Mouse (Mus musculus) intestine, postnatal 0 days (tissue): ENCODE results near the gene Sap30bp. TPM values are rescaled to one million over a fixed set of nuclear protein-coding genes. Genes with fewer than 3 reads are reported as not detected.
A peak's percentile ranks its signal among the peaks of the same experiment; 100 is the strongest.

Experiments
- ATAC-seq: fragments of 200-750 bp; cut with Nextera tagmentation; 2 replicates; pipeline ENCODE4 v1.8.0; 2017; ENCODE audit warnings: mild to moderate bottlenecking, moderate TSS enrichment, moderate library complexity
- H3K27ac ChIP-seq: fragments of 300-500 bp; sonication (generic); 2 replicates; pipeline ENCODE4 v1.5.1; 2014; ENCODE audit warnings: mild to moderate bottlenecking, low read depth, low read length, moderate library complexity
- H3K27me3 ChIP-seq: fragments of 300-500 bp; sonication (generic); replicated peaks from 2 replicates; pipeline ENCODE4 v1.6.1; 2014; ENCODE audit warnings: low read length, mixed read lengths; ENCODE audit not compliant: control insufficient read depth, insufficient read depth
- H3K36me3 ChIP-seq: fragments of 300-500 bp; sonication (generic); 2 replicates; pipeline ENCODE4 v1.6.1; 2014; ENCODE audit warnings: mild to moderate bottlenecking, moderate library complexity; ENCODE audit not compliant: control insufficient read depth, insufficient read depth
- H3K4me1 ChIP-seq: fragments of 300-500 bp; sonication (generic); replicated peaks from 2 replicates; pipeline ENCODE4 v1.6.1; 2014; ENCODE audit warnings: antibody characterized with exemption, low read length, mixed read lengths; ENCODE audit not compliant: control insufficient read depth, insufficient read depth
- H3K4me2 ChIP-seq: fragments of 300-500 bp; sonication (generic); replicated peaks from 2 replicates; pipeline ENCODE4 v1.6.1; 2014; ENCODE audit warnings: low read depth, mild to moderate bottlenecking, moderate library complexity
- H3K4me3 ChIP-seq: fragments of 300-500 bp; sonication (generic); 2 replicates; pipeline ENCODE4 v1.5.1; 2014; ENCODE audit warnings: low read depth, low read length
- H3K9ac ChIP-seq: fragments of 300-500 bp; sonication (generic); 2 replicates; pipeline ENCODE4 v1.6.1; 2014; ENCODE audit warnings: mild to moderate bottlenecking, low read depth, low read length
- H3K9me3 ChIP-seq: fragments of 300-500 bp; sonication (generic); 2 replicates; pipeline ENCODE4 v1.6.1; 2016; ENCODE audit warnings: mixed run types; ENCODE audit not compliant: control insufficient read depth
- CTCF ChIP-seq: sonication (generic); IDR thresholded peaks from 2 replicates; pipeline ENCODE4 v1.5.1; 2016; ENCODE audit warnings: low read depth, mild to moderate bottlenecking, control low read depth, antibody characterized with exemption, moderate library complexity
- WGBS: fragments of 180-500 bp; shearing (Covaris S2); extraction: QIAGEN DNeasy Blood & Tissue Kit; methylation state at CpG from one replicate; pipeline ENCODE4 v1.1.7; 2014; 5-methylcytosine and 5-hydroxymethylcytosine counted together
- polyA plus RNA-seq: library from polyadenylated mRNA; unstranded; fragments of >200 nt; fragmentation: Nextera tagmentation; extraction: Ambion mirVana; gene quantifications from 2 replicates; pipeline ENCODE4 v1.2.1, GENCODE M21; 2015

The Sap30bp gene
- polyA plus RNA-seq, 1 experiment from 2014 or later: 28.8 TPM

- peaks cover 41% of the 10 kb centered on the region for H3K36me3 ChIP-seq
- H3K4me1 ChIP-seq: peaks cover 8% of the 10 kb centered on the region
- peak overlapping the region; percentile 97; the same call in 1 of the 2 replicates for H3K4me2 ChIP-seq
- H3K4me3 ChIP-seq: no peak overlapping the region
- no peak for ATAC-seq
- H3K27me3 ChIP-seq: no peaks in the 10 kb centered on the region
- H3K27ac ChIP-seq: peak overlapping the region; percentile 96; the same call in 1 of the 2 replicates
- 77% methylated on average over 5 of the region's 5 CpGs for WGBS
- no peaks in the 10 kb centered on the region for H3K9me3 ChIP-seq
- TF ChIP-seq CTCF: no peak
- no peak overlapping the region for H3K9ac ChIP-seq
These were observed 77.9 kb downstream of the Sap30bp start for GRCm38 (mm10) chr11:116010948-116011347.

GRCm38 (mm10) chr11:116011529-116012261, 78.6 kb downstream of the Sap30bp start:
- H3K4me2 ChIP-seq: peak overlapping the region; percentile 97
- H3K36me3 ChIP-seq: peaks cover 40% of the 10 kb centered on the region
- peak overlapping the region; percentile 96 for H3K27ac ChIP-seq
- H3K9ac ChIP-seq: peak overlapping the region; percentile 84
- ATAC-seq: no peak
- no peak for TF ChIP-seq CTCF
- peak overlapping the region; percentile 74 for H3K4me3 ChIP-seq
- peaks cover 6% of the 10 kb centered on the region for H3K4me1 ChIP-seq
- 18% methylated on average over 13 of the region's 14 CpGs for WGBS
- H3K9me3 ChIP-seq: no peaks in the 10 kb centered on the region
- no peaks in the 10 kb centered on the region for H3K27me3 ChIP-seq

DNA sequence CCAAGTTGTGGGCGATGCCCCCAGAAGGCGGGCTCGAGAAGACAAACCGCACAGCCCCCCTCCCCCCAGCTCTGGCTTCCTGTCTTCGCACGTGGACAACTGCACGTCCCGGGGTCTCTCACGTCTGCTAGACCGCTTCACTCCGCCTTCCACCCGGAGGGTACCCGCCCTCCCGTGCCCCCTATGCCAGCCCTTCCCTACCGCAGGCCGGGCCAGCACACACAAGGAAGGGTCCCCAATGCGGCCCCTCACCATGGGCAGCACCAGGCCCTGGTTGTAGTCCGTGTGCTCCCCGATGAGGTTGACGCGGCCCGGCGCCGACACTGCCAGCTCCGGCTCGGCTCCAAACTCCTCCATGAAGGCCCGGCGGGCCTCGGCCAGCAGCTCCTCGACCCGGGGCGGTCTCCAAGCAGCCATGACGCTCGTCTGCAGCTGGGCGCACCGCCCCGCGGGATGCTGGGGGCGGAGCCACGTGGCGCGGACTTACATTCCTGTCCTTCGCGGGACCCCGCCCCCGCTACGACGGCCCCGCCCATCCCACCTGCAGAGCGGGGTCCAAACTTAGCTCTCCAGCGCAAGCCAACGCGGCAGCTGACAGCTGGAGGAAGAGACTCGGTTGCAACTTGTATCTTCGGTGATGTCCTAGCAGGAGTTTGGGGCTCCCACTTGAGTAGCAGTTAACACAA, 79.3 kb downstream of the Sap30bp start, which contains the start of gene Galk1:
Gene Galk1, minus strand, starts transcription at position 458 of the 686 bp plus-strand sequence.
- peak; percentile 76 for ATAC-seq
- Histone ChIP-seq H3K36me3 (peaks cover 33% of the 10 kb centered on the region), H3K4me2 (peak within 1 kb of the TSS; percentile 97), H3K9me3 (no peaks in the 10 kb centered on the region), H3K9ac (peak within 1 kb of the TSS; percentile 84), H3K4me1 (peaks cover 6% of the 10 kb centered on the region), H3K4me3 (peak within 1 kb of the TSS; percentile 74), H3K27me3 (no peaks in the 10 kb centered on the region), H3K27ac (peak within 1 kb of the TSS; percentile 96)
- TF ChIP-seq CTCF: no peak
- under 1% methylated on average over 54 of the region's 55 CpGs for WGBS

DNA sequence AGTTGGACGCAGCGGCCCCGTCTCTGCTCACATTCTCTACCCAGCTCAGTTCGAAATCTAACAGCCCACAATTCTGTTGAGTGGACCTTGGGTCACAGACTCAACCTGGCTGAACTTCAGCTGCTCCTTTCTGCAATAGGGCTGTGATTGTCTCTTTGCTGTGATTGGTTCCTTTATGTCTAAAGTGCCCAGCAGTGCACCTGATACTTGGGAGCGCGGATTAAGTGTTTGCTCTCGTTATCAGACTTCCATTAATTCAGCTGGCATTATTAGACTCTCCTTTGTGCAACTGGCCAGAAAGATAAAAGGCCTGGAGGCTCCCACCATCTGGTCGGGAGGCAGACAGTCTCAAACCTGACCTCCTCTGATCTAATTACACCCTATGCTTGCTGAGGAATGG, 81.7 kb downstream of the Sap30bp start:
- peak overlapping the region; percentile 21; the same call in 1 of the 2 replicates for H3K4me2 ChIP-seq
- no peak overlapping the region for H3K9ac ChIP-seq
- H3K4me1 ChIP-seq: peaks cover 6% of the 10 kb centered on the region
- no peaks in the 10 kb centered on the region for H3K9me3 ChIP-seq
- ATAC-seq: no peak
- H3K36me3 ChIP-seq: peaks cover 9% of the 10 kb centered on the region
- TF ChIP-seq CTCF: no peak
- H3K27me3 ChIP-seq: no peaks in the 10 kb centered on the region
- H3K27ac ChIP-seq: peak overlapping the region; percentile 8; the same call in 1 of the 2 replicates
- 39% methylated on average over 8 of the region's 8 CpGs for WGBS
- no peak overlapping the region for H3K4me3 ChIP-seq

Other genes with a start within 250 kb of the Sap30bp start
- 60.5 and 61.3 TPM in 2 replicates for gene Grb2, start 224.7 kb upstream of the Sap30bp start, polyA plus RNA-seq
- 8.2 and 8.6 TPM in 2 replicates for gene Tmem94, start 167.8 kb upstream of the Sap30bp start, polyA plus RNA-seq
- 7.4 and 7.6 TPM in 2 replicates for gene Caskin2, start 119.6 kb upstream of the Sap30bp start, polyA plus RNA-seq
- 16.7 and 17.0 TPM in 2 replicates for gene Tsen54, start 118.6 kb upstream of the Sap30bp start, polyA plus RNA-seq
- gene Llgl2, start 109.2 kb upstream of the Sap30bp start, polyA plus RNA-seq: 60.5 and 61.8 TPM in 2 replicates
- gene Myo15b, start 74.9 kb upstream of the Sap30bp start, polyA plus RNA-seq: 332 and 377 TPM in 2 replicates
- 1.9 and 3.4 TPM in 2 replicates for gene Smim5, start 33.3 kb upstream of the Sap30bp start, polyA plus RNA-seq
- 29.6 and 32.9 TPM in 2 replicates for gene Smim6, start 21.3 kb upstream of the Sap30bp start, polyA plus RNA-seq
- gene Recql5, start 195 bp downstream of the Sap30bp start, polyA plus RNA-seq: 6.8 and 8.2 TPM in 2 replicates
- gene Itgb4, start 41.4 kb downstream of the Sap30bp start, polyA plus RNA-seq: 16.6 and 17.8 TPM in 2 replicates
- 387 and 418 TPM in 2 replicates for gene Galk1, start 79.4 kb downstream of the Sap30bp start, polyA plus RNA-seq
- gene H3f3b, start 94.7 kb downstream of the Sap30bp start, polyA plus RNA-seq: 1,144 and 1,190 TPM in 2 replicates
- gene Unk, start 97.0 kb downstream of the Sap30bp start, polyA plus RNA-seq: 7.4 and 8.8 TPM in 2 replicates
- 1.1 and 1.2 TPM in 2 replicates for gene Unc13d, start 144.7 kb downstream of the Sap30bp start, polyA plus RNA-seq
- 179 and 201 TPM in 2 replicates for gene Wbp2, start 153.7 kb downstream of the Sap30bp start, polyA plus RNA-seq
- gene Trim47, start 193.9 kb downstream of the Sap30bp start, polyA plus RNA-seq: 15.7 and 16.1 TPM in 2 replicates
- 3.1 and 3.3 TPM in 2 replicates for gene Trim65, start 197.8 kb downstream of the Sap30bp start, polyA plus RNA-seq
- gene Mrpl38, start 205.6 kb downstream of the Sap30bp start, polyA plus RNA-seq: 35.6 and 38.5 TPM in 2 replicates
- 3.7 and 4.8 TPM in 2 replicates for gene Fbf1, start 234.9 kb downstream of the Sap30bp start, polyA plus RNA-seq